Mouse (Mus musculus) intestine, embryonic 15.5 days (tissue): ENCODE measurements at regions not wholly inside any gene's neighbourhood (a gene's known extent, or its start where the extent isn't known, plus 50 kb on each side); places are given as distances from the start of the nearest gene placed in this dataset.

Source experiments
- ATAC-seq: fragments of 200-750 bp; cut with Nextera tagmentation; 2 replicates; pipeline ENCODE4 v1.8.0; 2017; ENCODE audit warnings: moderate TSS enrichment, moderate library complexity
- H3K27ac ChIP-seq: fragments of 300-500 bp; sonication (generic); 2 replicates; pipeline ENCODE4 v1.5.1; 2015; ENCODE audit warnings: mild to moderate bottlenecking, inconsistent platforms
- H3K27me3 ChIP-seq: fragments of 300-500 bp; sonication (generic); replicated peaks from 2 replicates; pipeline ENCODE4 v1.6.1; 2015; ENCODE audit warnings: inconsistent platforms
- H3K36me3 ChIP-seq: fragments of 300-500 bp; sonication (generic); 2 replicates; pipeline ENCODE4 v1.6.1; 2015; ENCODE audit warnings: inconsistent platforms
- H3K4me1 ChIP-seq: fragments of 300-500 bp; sonication (generic); replicated peaks from 2 replicates; pipeline ENCODE4 v1.6.1; 2015; ENCODE audit warnings: inconsistent platforms
- H3K4me2 ChIP-seq: fragments of 300-500 bp; sonication (generic); replicated peaks from 2 replicates; pipeline ENCODE4 v1.6.1; 2015; ENCODE audit warnings: mild to moderate bottlenecking, inconsistent platforms
- H3K4me3 ChIP-seq: fragments of 300-500 bp; sonication (generic); replicated peaks from 2 replicates; pipeline ENCODE4 v1.5.1; 2015; ENCODE audit warnings: inconsistent platforms
- H3K9ac ChIP-seq: fragments of 300-500 bp; sonication (generic); 2 replicates; pipeline ENCODE4 v1.6.1; 2015; ENCODE audit warnings: inconsistent platforms
- H3K9me3 ChIP-seq: fragments of 300-500 bp; sonication (generic); 2 replicates; pipeline ENCODE4 v1.6.1; 2016; ENCODE audit warnings: inconsistent platforms
- WGBS: fragments of 180-500 bp; shearing (Covaris S2); methylation state at CpG from one replicate; pipeline ENCODE4 v1.1.7; 2015; 5-methylcytosine and 5-hydroxymethylcytosine counted together

DNA sequence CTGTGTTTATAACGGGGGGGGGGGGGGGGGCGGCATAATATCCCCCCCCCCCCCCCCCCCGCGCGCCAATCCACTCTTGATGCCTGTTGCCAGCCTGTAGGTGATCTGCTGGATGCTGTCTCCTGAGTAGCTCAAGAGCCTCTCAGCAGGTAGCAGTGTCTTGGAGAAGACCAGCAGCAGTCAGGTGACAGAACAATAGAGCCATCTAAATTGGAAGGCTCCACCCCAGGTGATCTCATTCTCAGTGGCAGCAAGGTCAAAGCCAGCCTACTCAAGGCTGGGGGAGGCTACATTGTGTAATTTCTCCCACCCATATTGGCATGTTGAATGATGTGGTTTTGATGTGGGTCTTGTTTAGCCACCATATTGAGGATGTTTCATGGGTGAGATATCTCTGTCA, 338.3 kb upstream of the Zfp804a start:
- H3K4me3 ChIP-seq = no peak overlapping the region
- no peaks in the 10 kb centered on the region for H3K4me1 ChIP-seq
- no peak for ATAC-seq

DNA sequence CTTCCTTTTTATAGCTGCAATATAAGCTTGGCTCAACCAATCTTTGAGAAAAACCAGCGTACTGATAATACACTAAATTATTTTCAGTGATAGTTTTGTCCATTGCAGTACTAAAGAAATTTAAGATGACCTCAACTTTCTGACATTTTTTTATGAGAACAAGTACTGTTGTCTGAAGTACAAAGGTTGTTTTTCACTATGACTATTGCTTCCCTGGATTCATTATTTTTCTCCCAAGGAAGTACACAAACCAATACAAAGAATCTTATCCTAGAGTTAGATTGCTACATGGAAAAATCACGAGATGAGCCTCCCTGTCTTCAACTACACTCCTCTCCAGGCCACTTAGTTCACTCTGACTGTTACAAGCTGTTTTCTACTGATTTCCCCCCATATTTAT, 319.5 kb upstream of the Zfp804a start:
- no peak overlapping the region for H3K4me3 ChIP-seq
- no peaks in the 10 kb centered on the region for H3K4me1 ChIP-seq
- H3K27ac ChIP-seq = no peak overlapping the region
- H3K36me3 ChIP-seq = no peaks in the 10 kb centered on the region
- H3K4me2 ChIP-seq = no peak overlapping the region
- no peaks in the 10 kb centered on the region for H3K27me3 ChIP-seq
- WGBS = 43% methylated on average over 2 of the region's 2 CpGs
- peak; percentile 70 for ATAC-seq
- no peak overlapping the region for H3K9ac ChIP-seq
- no peaks in the 10 kb centered on the region for H3K9me3 ChIP-seq

More for the DNA sequence above, 338.3 kb upstream of the Zfp804a start:
- Histone ChIP-seq H3K27ac (no peak overlapping the region), H3K4me2 (no peak overlapping the region), H3K9ac (no peak overlapping the region), H3K27me3 (no peaks in the 10 kb centered on the region), H3K9me3 (no peaks in the 10 kb centered on the region), H3K36me3 (no peaks in the 10 kb centered on the region)
- no CpG with 5 or more reads among the region's 5 CpGs for WGBS

DNA sequence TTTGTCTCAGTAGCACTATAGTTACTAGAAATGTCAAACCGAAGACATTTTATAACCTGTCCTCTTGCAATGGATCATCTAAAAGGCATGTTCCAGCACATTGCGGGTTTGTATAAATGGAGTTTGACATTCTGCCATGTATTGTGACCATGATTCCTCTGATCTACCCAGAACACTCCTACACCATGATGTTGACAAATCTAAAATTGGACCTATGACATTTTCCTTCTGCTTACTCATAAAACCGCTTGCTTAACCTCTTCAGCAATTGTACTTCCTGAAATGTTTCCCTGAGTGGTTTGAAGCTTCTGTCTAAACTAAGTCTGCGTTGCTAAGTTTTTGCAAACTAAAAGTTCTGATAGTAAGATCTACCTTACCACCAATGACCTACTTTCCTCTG, 319.0 kb upstream of the Zfp804a start:
- no peaks in the 10 kb centered on the region for H3K27me3 ChIP-seq
- H3K4me2 ChIP-seq = no peak overlapping the region
- H3K36me3 ChIP-seq = no peaks in the 10 kb centered on the region
- H3K9ac ChIP-seq = no peak overlapping the region
- WGBS = 81% methylated on average over 4 of the region's 4 CpGs
- ATAC-seq = no peak
- H3K4me1 ChIP-seq = no peaks in the 10 kb centered on the region
- H3K27ac ChIP-seq = no peak overlapping the region
- no peak overlapping the region for H3K4me3 ChIP-seq
- H3K9me3 ChIP-seq = no peaks in the 10 kb centered on the region

DNA sequence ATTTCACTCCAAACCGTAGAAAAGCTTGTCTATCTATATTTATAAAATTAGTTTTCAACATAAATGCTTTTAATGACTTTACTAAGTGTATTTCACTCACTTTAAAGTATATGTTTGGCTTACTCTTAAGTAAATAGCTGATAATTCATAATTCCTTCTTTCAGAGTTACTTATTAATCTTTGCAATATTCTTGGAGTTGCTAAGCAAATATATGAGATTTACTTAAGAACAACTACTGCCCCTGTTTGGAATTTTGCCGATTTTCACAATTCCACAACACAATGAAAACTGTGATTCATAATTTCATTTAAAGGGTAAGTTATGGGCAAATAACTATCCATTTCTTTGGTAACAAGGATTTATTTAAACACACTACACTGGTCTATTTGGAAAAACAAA, 287.2 kb upstream of the Zfp804a start:
- Histone ChIP-seq H3K27ac (no peak overlapping the region), H3K9me3 (no peaks in the 10 kb centered on the region), H3K4me1 (no peaks in the 10 kb centered on the region), H3K36me3 (no peaks in the 10 kb centered on the region), H3K4me2 (no peak overlapping the region), H3K9ac (no peak overlapping the region), H3K4me3 (no peak overlapping the region), H3K27me3 (no peaks in the 10 kb centered on the region)
- 67% methylated on average over 2 of the region's 2 CpGs for WGBS
- ATAC-seq = no peak

DNA sequence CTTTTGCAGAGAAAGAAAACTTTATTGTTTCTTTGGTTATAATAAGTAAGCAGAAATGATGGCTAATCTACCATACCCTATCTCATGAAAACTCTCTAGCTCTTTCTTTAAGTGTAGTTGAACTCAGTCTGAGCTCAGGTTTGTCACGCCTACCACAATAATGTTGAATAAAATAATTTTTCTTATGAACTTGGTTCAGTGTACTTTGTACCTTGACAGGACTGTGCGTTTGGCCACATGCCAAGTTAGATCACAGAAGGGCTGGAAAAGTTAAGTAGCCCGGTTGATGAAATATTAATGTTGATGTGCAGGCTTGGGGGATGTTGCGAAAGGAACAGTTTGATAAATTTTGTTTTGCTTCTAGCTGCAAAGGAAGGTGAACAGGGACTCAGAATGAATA, 270.0 kb upstream of the Zfp804a start:
- H3K9ac ChIP-seq = no peak overlapping the region
- no peaks in the 10 kb centered on the region for H3K4me1 ChIP-seq
- no peaks in the 10 kb centered on the region for H3K27me3 ChIP-seq
- no peak overlapping the region for H3K27ac ChIP-seq
- WGBS = 31% methylated on average over 4 of the region's 4 CpGs
- ATAC-seq = peak; percentile 49
- no peaks in the 10 kb centered on the region for H3K9me3 ChIP-seq
- H3K4me3 ChIP-seq = no peak overlapping the region
- no peaks in the 10 kb centered on the region for H3K36me3 ChIP-seq
- no peak overlapping the region for H3K4me2 ChIP-seq
